Mouse (Mus musculus): Measurements from ENCODE around the gene Ppp2r5e. TPM values are rescaled to one million over a fixed set of nuclear protein-coding genes. Genes with fewer than 3 reads are reported as not detected.

Gene Ppp2r5e
- polyA plus RNA-seq, 1 experiment from 2014 or later = 20.9 TPM

- Histone ChIP-seq H3K9ac (no peak overlapping the region), H3K36me3 (replicated peaks) (no peaks in the 10 kb centered on the region), H3K4me3 (no peak overlapping the region), H3K27ac (no peak overlapping the region), H3K9me3 (no peaks in the 10 kb centered on the region), H3K27me3 (replicated peaks) (no peaks in the 10 kb centered on the region), H3K4me1 (no peaks in the 10 kb centered on the region), H3K4me2 (no peak overlapping the region)
- ATAC-seq (replicated peaks) = no peak
- WGBS = 91% methylated on average over 3 of the region's 3 CpGs
Measured at GRCm38 (mm10) chr12:75472107-75472506, 123.9 kb downstream of the Ppp2r5e start.

GRCm38 (mm10) chr12:75467814-75468213, 128.2 kb downstream of the Ppp2r5e start:
- H3K27ac ChIP-seq = no peak overlapping the region
- no peaks in the 10 kb centered on the region for H3K27me3 ChIP-seq (replicated peaks)
- no peak overlapping the region for H3K4me2 ChIP-seq
- WGBS = 90% methylated on average over 6 of the region's 6 CpGs
- no peak for ATAC-seq (replicated peaks)
- H3K9me3 ChIP-seq = no peaks in the 10 kb centered on the region
- no peak overlapping the region for H3K4me3 ChIP-seq
- H3K36me3 ChIP-seq (replicated peaks) = peaks cover 6% of the 10 kb centered on the region; the same call in 1 of the 2 replicates
- no peaks in the 10 kb centered on the region for H3K4me1 ChIP-seq
- H3K9ac ChIP-seq = no peak overlapping the region

GRCm38 (mm10) chr12:75467127-75467526, 128.9 kb downstream of the Ppp2r5e start:
- H3K4me1 ChIP-seq = no peaks in the 10 kb centered on the region
- H3K27me3 ChIP-seq (replicated peaks) = no peaks in the 10 kb centered on the region
- peaks cover 6% of the 10 kb centered on the region; the same call in 1 of the 2 replicates for H3K36me3 ChIP-seq (replicated peaks)
- no peak for ATAC-seq (replicated peaks)
- H3K4me3 ChIP-seq = no peak overlapping the region
- 84% methylated on average over 5 of the region's 5 CpGs for WGBS
- H3K4me2 ChIP-seq = no peak overlapping the region
- H3K9ac ChIP-seq = no peak overlapping the region
- H3K27ac ChIP-seq = no peak overlapping the region
- no peaks in the 10 kb centered on the region for H3K9me3 ChIP-seq

GRCm38 (mm10) chr12:75466206-75466605, 129.8 kb downstream of the Ppp2r5e start:
- H3K4me1 ChIP-seq = no peaks in the 10 kb centered on the region
- WGBS = 86% methylated on average over 7 of the region's 7 CpGs
- no peak overlapping the region for H3K4me2 ChIP-seq
- H3K27ac ChIP-seq = no peak overlapping the region
- no peaks in the 10 kb centered on the region for H3K27me3 ChIP-seq (replicated peaks)
- no peaks in the 10 kb centered on the region for H3K9me3 ChIP-seq
- H3K9ac ChIP-seq = no peak overlapping the region
- H3K4me3 ChIP-seq = no peak overlapping the region
- H3K36me3 ChIP-seq (replicated peaks) = peaks cover 6% of the 10 kb centered on the region; the same call in 1 of the 2 replicates
- no peak for ATAC-seq (replicated peaks)

GRCm38 (mm10) chr12:75464016-75464769, 131.9 kb downstream of the Ppp2r5e start:
- H3K4me3 ChIP-seq = no peak overlapping the region
- H3K4me2 ChIP-seq = no peak overlapping the region
- no peaks in the 10 kb centered on the region for H3K4me1 ChIP-seq
- H3K27me3 ChIP-seq (replicated peaks) = no peaks in the 10 kb centered on the region
- peaks cover 15% of the 10 kb centered on the region; the same call in 1 of the 2 replicates for H3K36me3 ChIP-seq (replicated peaks)
- H3K9ac ChIP-seq = no peak overlapping the region
- 0 out of 2 replicates have a peak, but pooled peaks have one; percentile 62 for ATAC-seq (replicated peaks)
- no peaks in the 10 kb centered on the region for H3K9me3 ChIP-seq
- no peak overlapping the region for H3K27ac ChIP-seq
- 77% methylated on average over 9 of the region's 9 CpGs for WGBS

- no peak for ATAC-seq (replicated peaks)
- Histone ChIP-seq H3K27ac (no peak overlapping the region), H3K9ac (no peak overlapping the region), H3K4me1 (no peaks in the 10 kb centered on the region), H3K4me3 (no peak overlapping the region), H3K36me3 (replicated peaks) (peaks cover 23% of the 10 kb centered on the region; the same call in 1 of the 2 replicates), H3K4me2 (no peak overlapping the region), H3K27me3 (replicated peaks) (no peaks in the 10 kb centered on the region), H3K9me3 (no peaks in the 10 kb centered on the region)
- 84% methylated on average over 5 of the region's 5 CpGs for WGBS
Measured at GRCm38 (mm10) chr12:75460561-75460960, 135.5 kb downstream of the Ppp2r5e start.

- 82% methylated on average over 5 of the region's 5 CpGs for WGBS
- H3K9ac ChIP-seq = no peak overlapping the region
- H3K4me1 ChIP-seq = no peaks in the 10 kb centered on the region
- H3K36me3 ChIP-seq (replicated peaks) = peaks cover 23% of the 10 kb centered on the region; the same call in 1 of the 2 replicates
- no peaks in the 10 kb centered on the region for H3K27me3 ChIP-seq (replicated peaks)
- ATAC-seq (replicated peaks) = no peak
- H3K4me3 ChIP-seq = no peak overlapping the region
- H3K9me3 ChIP-seq = no peaks in the 10 kb centered on the region
- no peak overlapping the region for H3K27ac ChIP-seq
- no peak overlapping the region for H3K4me2 ChIP-seq
Measured at GRCm38 (mm10) chr12:75459656-75460055, 136.4 kb downstream of the Ppp2r5e start.

- no peak for ATAC-seq (replicated peaks)
Measured at GRCm38 (mm10) chr12:75453441-75453840, 142.6 kb downstream of the Ppp2r5e start.

GRCm38 (mm10) chr12:75453027-75453426, 143.0 kb downstream of the Ppp2r5e start:
- no peaks in the 10 kb centered on the region for H3K4me1 ChIP-seq
- WGBS = 84% methylated on average over 4 of the region's 4 CpGs
- peaks cover 12% of the 10 kb centered on the region for H3K36me3 ChIP-seq (replicated peaks)

More at GRCm38 (mm10) chr12:75453441-75453840, 142.6 kb downstream of the Ppp2r5e start:
- Histone ChIP-seq H3K4me1 (no peaks in the 10 kb centered on the region), H3K9me3 (no peaks in the 10 kb centered on the region), H3K4me3 (no peak overlapping the region), H3K36me3 (replicated peaks) (peaks cover 15% of the 10 kb centered on the region), H3K27me3 (replicated peaks) (no peaks in the 10 kb centered on the region), H3K27ac (no peak overlapping the region), H3K9ac (no peak overlapping the region), H3K4me2 (no peak overlapping the region)
- WGBS = 91% methylated on average over 6 of the region's 6 CpGs

GRCm38 (mm10) chr12:75450592-75450991, 145.5 kb downstream of the Ppp2r5e start:
- Histone ChIP-seq H3K4me3 (no peak overlapping the region), H3K27me3 (replicated peaks) (no peaks in the 10 kb centered on the region), H3K4me2 (no peak overlapping the region), H3K9ac (no peak overlapping the region), H3K4me1 (no peaks in the 10 kb centered on the region), H3K36me3 (replicated peaks) (peaks cover 12% of the 10 kb centered on the region), H3K27ac (no peak overlapping the region), H3K9me3 (no peaks in the 10 kb centered on the region)
- ATAC-seq (replicated peaks) = no peak
- 94% methylated on average over 8 of the region's 8 CpGs for WGBS

More at GRCm38 (mm10) chr12:75453027-75453426, 143.0 kb downstream of the Ppp2r5e start:
- no peak for ATAC-seq (replicated peaks)
- Histone ChIP-seq H3K27ac (no peak overlapping the region), H3K4me3 (no peak overlapping the region), H3K4me2 (no peak overlapping the region), H3K27me3 (replicated peaks) (no peaks in the 10 kb centered on the region), H3K9me3 (no peaks in the 10 kb centered on the region), H3K9ac (no peak overlapping the region)

- peaks cover 12% of the 10 kb centered on the region for H3K36me3 ChIP-seq (replicated peaks)
- H3K9ac ChIP-seq = no peak overlapping the region
- H3K4me1 ChIP-seq = no peaks in the 10 kb centered on the region
- H3K4me2 ChIP-seq = no peak overlapping the region
- H3K9me3 ChIP-seq = no peaks in the 10 kb centered on the region
- ATAC-seq (replicated peaks) = no peak
- no peak overlapping the region for H3K27ac ChIP-seq
- H3K4me3 ChIP-seq = no peak overlapping the region
- H3K27me3 ChIP-seq (replicated peaks) = no peaks in the 10 kb centered on the region
- 71% methylated on average over 14 of the region's 14 CpGs for WGBS
Measured at GRCm38 (mm10) chr12:75450011-75450410, 146.0 kb downstream of the Ppp2r5e start.

- Histone ChIP-seq H3K36me3 (replicated peaks) (peaks cover 12% of the 10 kb centered on the region), H3K4me1 (no peaks in the 10 kb centered on the region), H3K27me3 (replicated peaks) (no peaks in the 10 kb centered on the region), H3K9ac (no peak overlapping the region), H3K9me3 (no peaks in the 10 kb centered on the region), H3K4me2 (no peak overlapping the region), H3K4me3 (no peak overlapping the region), H3K27ac (no peak overlapping the region)
- WGBS = 66% methylated on average over 6 of the region's 6 CpGs
- 0 out of 2 replicates have a peak, but pooled peaks have one; percentile 48 for ATAC-seq (replicated peaks)
Measured at GRCm38 (mm10) chr12:75449475-75449966, 146.5 kb downstream of the Ppp2r5e start.

- no peak overlapping the region for H3K27ac ChIP-seq
- no peak overlapping the region for H3K4me3 ChIP-seq
Measured at GRCm38 (mm10) chr12:75448921-75449320, 147.1 kb downstream of the Ppp2r5e start.

More at GRCm38 (mm10) chr12:75448921-75449320, 147.1 kb downstream of the Ppp2r5e start:
- ATAC-seq (replicated peaks) = no peak
- H3K4me1 ChIP-seq = no peaks in the 10 kb centered on the region
- H3K4me2 ChIP-seq = no peak overlapping the region
- no peak overlapping the region for H3K9ac ChIP-seq
- H3K27me3 ChIP-seq (replicated peaks) = no peaks in the 10 kb centered on the region
- no peaks in the 10 kb centered on the region for H3K9me3 ChIP-seq
- WGBS = 92% methylated on average over 5 of the region's 5 CpGs
- H3K36me3 ChIP-seq (replicated peaks) = peaks cover 12% of the 10 kb centered on the region

All from midbrain, embryonic 15.5 days (tissue).